Mouse (Mus musculus) testis, adult 2 months (tissue): Measurements from ENCODE around the gene Hist2h3b.

ENCODE experiments used
- CTCF ChIP-seq: fragments of 200-500 bp; IDR thresholded peaks from 2 replicates; pipeline ENCODE4 v1.5.1; 2012; ENCODE audit warnings: low read depth, mild to moderate bottlenecking, inconsistent platforms, low read length, moderate library complexity; ENCODE audit not compliant: control insufficient read depth, insufficient read depth, insufficient replicate concordance
- POLR2A ChIP-seq: fragments of 200-500 bp; IDR thresholded peaks from 2 replicates; pipeline ENCODE4 v1.6.1; 2012; ENCODE audit warnings: low read depth, mild to moderate bottlenecking, inconsistent platforms, low read length, moderate library complexity; ENCODE audit not compliant: control insufficient read depth

GRCm38 (mm10) chr3:96262979-96263550, 5.4 kb upstream of the Hist2h3b start, which contains the start of gene Hist2h4:
- no peak for TF ChIP-seq CTCF
- TF ChIP-seq POLR2A: peak; percentile 74; the same call in 1 of the 2 replicates
